Mouse (Mus musculus): ENCODE measurements around the gene Dnajb14.
"Not testable (repeated sequence)": the region's sequence is repeated elsewhere in the genome, so short reads cannot be mapped to it uniquely, and the experiment has no call there.

Dnajb14 gene

DNA sequence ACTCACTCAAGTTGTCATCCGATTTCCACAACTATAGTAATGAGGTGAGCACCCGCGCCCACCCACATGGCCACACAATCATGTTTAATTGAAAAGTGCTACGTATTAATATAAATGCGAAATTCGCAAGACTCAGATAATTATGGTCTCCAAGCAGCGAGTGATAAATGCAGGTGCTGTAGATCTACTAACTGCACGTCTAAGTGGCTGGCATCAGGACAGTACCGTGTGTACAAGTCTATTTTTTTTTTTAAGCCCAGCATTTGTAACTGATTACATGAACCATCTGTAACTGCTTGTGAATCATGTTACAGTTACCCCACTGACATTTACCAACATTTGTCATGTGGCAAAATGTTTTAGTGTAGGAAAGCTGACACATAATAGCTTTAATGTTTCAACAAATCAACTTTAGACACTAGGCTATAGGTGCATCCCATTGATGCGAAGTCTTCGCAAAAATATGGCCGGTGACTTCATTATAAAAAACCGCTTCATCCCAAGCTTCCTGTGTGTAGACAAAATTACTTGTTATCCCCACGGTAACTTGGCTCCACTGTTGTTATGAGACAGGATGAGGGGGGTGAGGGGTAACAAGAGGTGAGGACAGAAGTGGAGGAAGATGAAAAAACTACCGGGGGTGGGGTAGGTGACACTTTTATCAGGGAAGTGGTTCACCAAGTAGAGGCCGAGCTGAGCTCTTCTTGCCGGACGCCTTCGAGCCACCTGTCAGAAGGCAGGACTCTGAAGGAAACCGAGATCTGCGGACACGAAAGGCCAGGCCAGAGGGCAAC, 3.9 kb upstream of the Dnajb14 start:
- no peak for DNase-seq (ENCODE audit: low read depth, low spot score)

GRCm38 (mm10) chr3:137864124-137864987, 3.1 kb upstream of the Dnajb14 start, which contains the start of gene H2afz:
Gene H2afz (plus strand): TSS chr3:137864487.
- peak; percentile 94 for DNase-seq (ENCODE audit: low read depth, low spot score)

- peak; percentile 83 for DNase-seq (ENCODE audit: low read depth, low spot score)
These were observed 2.2 kb upstream of the Dnajb14 start for GRCm38 (mm10) chr3:137864988-137865982.

GRCm38 (mm10) chr3:137867133-137867436, 390 bp upstream of the Dnajb14 start:
- no peak for DNase-seq (ENCODE audit: low read depth, low spot score)

- DNase-seq (ENCODE audit: low read depth, low spot score) = no peak
These were observed 829 bp downstream of the Dnajb14 start for GRCm38 (mm10) chr3:137868094-137868913.

GRCm38 (mm10) chr3:137869395-137869794, 1.9 kb downstream of the Dnajb14 start:
- no peak for DNase-seq (ENCODE audit: low read depth, low spot score)

- no peak for DNase-seq (ENCODE audit: low read depth, low spot score)
These were observed 11.8 kb downstream of the Dnajb14 start for GRCm38 (mm10) chr3:137879313-137879712.

DNA sequence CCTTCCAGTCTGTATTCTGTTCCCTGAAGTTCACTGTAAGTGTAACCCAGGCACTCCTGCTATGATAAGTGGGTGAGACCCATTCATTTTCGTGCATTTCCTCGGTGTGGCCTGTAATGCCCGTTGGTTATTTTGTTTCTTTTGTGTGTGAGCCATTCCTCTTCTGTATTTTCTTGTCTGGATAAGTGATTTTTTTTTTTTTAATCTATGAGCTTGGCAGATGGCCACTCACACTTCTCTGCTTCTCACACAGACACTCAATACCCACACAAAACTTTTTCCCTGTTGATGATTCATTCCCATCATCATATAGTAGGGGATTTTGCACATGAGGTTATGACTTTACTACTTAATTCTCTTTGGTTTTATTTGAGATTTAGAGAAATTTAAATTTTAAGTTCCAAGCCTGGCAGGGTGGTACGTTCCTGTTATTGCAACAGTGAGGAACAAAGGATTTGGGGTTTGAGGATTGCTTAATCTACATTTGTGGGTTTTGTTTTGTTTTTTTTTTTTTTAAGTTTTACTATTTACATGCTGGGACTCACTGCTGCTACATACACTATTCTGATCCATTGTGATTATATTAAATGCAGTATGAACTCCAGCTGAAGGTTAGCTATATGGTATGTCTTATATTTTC, 12.8 kb downstream of the Dnajb14 start:
- DNase-seq (ENCODE audit: low read depth, low spot score) = no peak

DNA sequence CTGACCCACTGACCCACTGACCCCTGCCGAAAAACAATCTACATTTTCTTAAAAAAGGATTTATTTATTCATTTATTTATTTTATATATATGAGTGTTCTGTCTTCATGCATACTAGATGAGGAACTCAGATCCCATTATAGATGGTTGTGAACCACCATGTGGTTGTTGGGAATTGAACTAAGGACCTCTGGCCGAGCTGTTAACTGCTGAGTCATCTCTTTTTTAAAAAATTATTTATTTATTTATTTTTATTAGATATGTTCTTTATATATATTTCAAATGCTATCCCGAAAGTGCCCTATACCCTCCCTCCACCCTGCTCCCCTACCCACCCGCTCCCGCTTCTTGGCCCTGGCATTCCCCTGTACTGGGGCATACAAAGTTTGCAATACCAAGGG, 13.6 kb downstream of the Dnajb14 start:
- DNase-seq (ENCODE audit: low read depth, low spot score) = no peak

DNA sequence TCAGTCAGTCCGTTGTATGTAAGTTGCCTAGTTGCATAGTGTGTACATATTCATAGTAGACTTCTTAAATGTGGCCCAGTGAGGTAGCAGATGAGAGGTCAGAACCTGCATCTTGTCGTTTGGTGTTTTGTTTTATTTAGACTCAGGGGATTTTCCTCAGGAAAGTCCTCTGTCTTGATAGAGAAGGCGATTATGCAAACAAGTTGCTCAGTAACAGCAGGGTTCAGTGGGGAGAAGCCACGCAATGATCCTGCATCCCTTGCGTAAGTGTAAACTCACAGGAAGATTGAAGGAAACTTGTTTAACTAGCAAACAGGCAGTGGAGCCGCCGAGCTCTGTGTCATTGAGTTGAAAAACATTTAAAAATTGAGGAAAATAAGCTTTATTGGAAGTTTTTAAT, 20.5 kb downstream of the Dnajb14 start:
- DNase-seq (ENCODE audit: low read depth, low spot score) = no peak

GRCm38 (mm10) chr3:137891089-137891488, 23.6 kb downstream of the Dnajb14 start:
- DNase-seq (ENCODE audit: low read depth, low spot score) = no peak

DNA sequence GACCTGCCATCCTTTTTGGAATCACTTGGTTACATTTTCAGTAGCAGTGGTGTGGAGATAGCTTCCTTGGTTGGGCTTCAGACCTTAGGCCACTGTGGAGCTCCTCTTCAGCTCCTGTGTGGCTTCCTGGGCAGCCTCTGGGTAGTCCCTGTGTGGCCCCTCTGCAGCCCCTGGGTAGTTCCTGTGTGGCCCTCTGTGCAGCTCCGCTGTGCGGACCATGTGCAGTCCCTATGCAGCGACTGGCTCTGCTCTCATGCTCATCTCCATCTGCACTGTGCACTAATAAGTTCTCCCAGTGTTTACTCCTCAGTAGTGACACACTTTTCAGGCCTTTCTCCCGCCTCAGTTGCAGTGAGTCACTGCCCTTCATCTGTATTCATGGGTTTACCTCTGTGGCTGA, 24.6 kb downstream of the Dnajb14 start:
- no peak for DNase-seq (ENCODE audit: low read depth, low spot score)

- DNase-seq (ENCODE audit: low read depth, low spot score) = no peak
These were observed 26.3 kb downstream of the Dnajb14 start for GRCm38 (mm10) chr3:137893789-137894188.

DNA sequence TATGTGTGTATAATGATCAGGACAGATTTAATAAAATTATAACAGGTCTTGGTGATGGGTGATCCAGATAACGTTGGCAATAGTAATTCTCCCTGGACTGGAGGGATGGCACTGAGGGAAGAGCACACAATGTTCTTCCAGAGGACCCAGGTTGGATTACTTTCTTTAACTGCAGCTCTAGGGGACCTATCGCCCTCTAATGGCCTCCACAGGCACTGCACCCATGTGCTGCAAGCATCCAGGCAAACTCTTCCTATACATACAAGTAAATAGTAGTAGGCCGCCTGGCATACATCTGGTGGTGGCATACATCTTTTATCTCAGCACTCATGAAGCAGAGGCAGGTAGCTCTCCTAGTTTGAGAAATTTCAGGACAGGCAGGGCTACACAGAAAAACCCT, 27.7 kb downstream of the Dnajb14 start:
- DNase-seq (ENCODE audit: low read depth, low spot score) = peak; percentile 21

DNA sequence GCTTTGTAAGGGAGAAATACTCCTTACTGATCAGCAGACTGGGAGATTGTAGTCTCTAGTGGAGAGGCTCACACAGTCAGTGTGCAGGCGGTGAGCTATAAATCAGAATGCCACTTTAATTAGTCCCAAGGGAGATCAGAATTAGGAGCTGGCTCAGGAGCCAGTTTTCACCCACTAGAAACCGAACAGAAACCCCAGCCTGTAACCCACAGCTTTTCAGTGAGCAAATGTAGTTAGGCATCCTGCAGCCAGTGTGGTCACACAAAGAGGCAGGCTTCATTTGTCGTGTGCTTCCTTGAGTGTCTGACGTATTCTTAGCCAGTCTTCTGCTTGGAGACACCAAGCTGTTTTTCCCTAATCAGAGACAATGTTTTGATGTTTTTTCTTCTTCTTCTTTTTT, 28.9 kb downstream of the Dnajb14 start:
- no peak for DNase-seq (ENCODE audit: low read depth, low spot score)

- DNase-seq (ENCODE audit: low read depth, low spot score) = no peak
These were observed 29.4 kb downstream of the Dnajb14 start for GRCm38 (mm10) chr3:137896867-137897266.

DNA sequence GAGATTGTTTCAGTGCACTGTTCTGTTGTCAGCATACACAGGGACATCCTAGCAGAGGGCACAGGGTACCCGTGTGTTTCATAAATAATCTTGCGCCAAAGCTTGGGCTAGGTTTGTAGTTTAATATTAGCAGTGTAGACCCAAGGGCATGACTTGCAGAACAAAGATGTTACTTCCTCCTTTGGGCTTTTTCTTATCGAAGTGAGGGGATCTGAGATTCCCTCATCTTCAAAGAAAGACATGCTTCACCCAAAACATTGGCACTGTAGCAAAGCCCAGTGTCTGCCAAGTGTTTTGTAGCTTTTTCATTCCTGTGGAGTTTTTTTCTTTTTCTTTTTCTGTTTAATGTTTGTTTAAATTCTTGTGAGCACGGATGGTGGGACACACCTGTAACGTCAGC, 30.2 kb downstream of the Dnajb14 start:
- no peak for DNase-seq (ENCODE audit: low read depth, low spot score)

GRCm38 (mm10) chr3:137900149-137900548, 32.7 kb downstream of the Dnajb14 start:
- DNase-seq (ENCODE audit: low read depth, low spot score) = no peak

DNA sequence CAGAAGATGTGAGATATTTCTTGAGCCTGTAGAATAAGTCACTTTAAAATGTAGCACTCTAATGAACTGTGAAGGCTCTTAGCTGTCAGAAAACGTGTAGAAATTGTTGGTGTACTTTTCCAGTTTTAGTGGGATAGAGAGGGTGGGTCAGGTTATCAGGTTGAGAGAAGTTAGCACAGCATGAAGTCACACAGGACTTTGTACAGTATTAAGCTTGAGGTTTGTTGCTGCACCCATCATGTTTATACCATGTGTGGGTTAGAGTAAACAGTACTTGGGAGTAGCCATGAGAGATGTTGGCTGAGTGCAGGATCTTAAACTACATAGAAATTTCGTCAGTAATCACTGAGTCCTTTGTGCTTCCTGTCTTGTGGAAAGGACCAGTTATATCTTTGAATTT, 45.6 kb downstream of the Dnajb14 start:
- DNase-seq (ENCODE audit: low read depth, low spot score) = no peak

GRCm38 (mm10) chr3:137914567-137914966, 47.1 kb downstream of the Dnajb14 start:
- DNase-seq (ENCODE audit: low read depth, low spot score) = not testable (repeated sequence)
